Mouse (Mus musculus) forebrain, embryonic 16.5 days (tissue): ENCODE results near the gene Lrch3. TPM values are rescaled to one million over a fixed set of nuclear protein-coding genes. Genes with fewer than 3 reads are reported as not detected.

Source experiments
- ATAC-seq: fragments of 200-750 bp; cut with Nextera tagmentation; 2 replicates; pipeline ENCODE4 v1.8.0; 2017; ENCODE audit warnings: mild to moderate bottlenecking, moderate library complexity
- H3K27ac ChIP-seq: fragments of 300-500 bp; sonication (generic); 2 replicates; pipeline ENCODE4 v1.5.1; 2014; ENCODE audit warnings: low read length, control low read depth
- H3K27me3 ChIP-seq: fragments of 300-500 bp; sonication (generic); replicated peaks from 2 replicates; pipeline ENCODE4 v1.6.1; 2014; ENCODE audit warnings: low read length; ENCODE audit not compliant: control insufficient read depth, insufficient read depth
- H3K36me3 ChIP-seq: fragments of 300-500 bp; sonication (generic); 2 replicates; pipeline ENCODE4 v1.6.1; 2014; ENCODE audit not compliant: control insufficient read depth, insufficient read depth
- H3K4me1 ChIP-seq: fragments of 300-500 bp; sonication (generic); replicated peaks from 2 replicates; pipeline ENCODE4 v1.6.1; 2014; ENCODE audit warnings: low read length; ENCODE audit not compliant: control insufficient read depth, insufficient read depth
- H3K4me2 ChIP-seq: fragments of 300-500 bp; sonication (generic); 2 replicates; pipeline ENCODE4 v1.6.1; 2014; ENCODE audit warnings: mild to moderate bottlenecking, low read length, control low read depth
- H3K4me3 ChIP-seq: fragments of 300-500 bp; sonication (generic); replicated peaks from 2 replicates; pipeline ENCODE4 v1.5.1; 2014; ENCODE audit warnings: mild to moderate bottlenecking, low read length, control low read depth
- H3K9ac ChIP-seq: fragments of 300-500 bp; sonication (generic); replicated peaks from 2 replicates; pipeline ENCODE4 v1.6.1; 2014; ENCODE audit warnings: low read depth, low read length, control low read depth
- H3K9me3 ChIP-seq: fragments of 300-500 bp; sonication (generic); 2 replicates; pipeline ENCODE4 v1.6.1; 2016; ENCODE audit warnings: low read length; ENCODE audit not compliant: control insufficient read depth
- WGBS: fragments of 180-500 bp; shearing (Covaris S2); extraction: QIAGEN DNeasy Blood & Tissue Kit; methylation state at CpG from one replicate; pipeline ENCODE4 v1.1.7; 2014; 5-methylcytosine and 5-hydroxymethylcytosine counted together
- polyA plus RNA-seq: library from polyadenylated mRNA; unstranded; fragments of >200 nt; fragmentation: Nextera tagmentation; extraction: Ambion mirVana; gene quantifications from 2 replicates; pipeline ENCODE4 v1.2.1, GENCODE M21; 2015

The Lrch3 gene
- polyA plus RNA-seq, 1 experiment from 2014 or later = 44.7 TPM

DNA sequence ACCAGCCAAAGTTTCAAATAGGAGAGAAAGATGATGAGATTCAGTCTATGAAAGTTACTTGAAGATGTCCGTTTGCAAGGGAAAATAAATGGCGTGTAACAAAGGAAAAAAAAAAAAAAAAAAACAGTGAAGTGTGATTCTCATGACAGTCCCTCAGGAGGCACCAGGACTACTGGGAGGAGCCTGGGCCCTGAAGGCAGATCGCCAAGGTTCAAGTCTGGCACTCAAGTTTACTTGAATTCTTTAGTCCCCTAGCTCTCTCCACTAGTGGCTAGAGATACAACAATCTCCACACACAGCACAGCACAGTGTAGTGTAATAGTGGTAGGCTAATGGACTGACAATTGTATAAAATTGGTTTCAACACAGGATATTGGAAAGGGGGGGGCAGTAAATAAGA lies 107.5 kb downstream of the Lrch3 start:
- Histone ChIP-seq H3K27ac (no peak overlapping the region), H3K36me3 (no peaks in the 10 kb centered on the region), H3K9ac (no peak overlapping the region), H3K4me2 (no peak overlapping the region), H3K4me1 (no peaks in the 10 kb centered on the region), H3K27me3 (no peaks in the 10 kb centered on the region), H3K4me3 (no peak overlapping the region), H3K9me3 (no peaks in the 10 kb centered on the region)
- 80% methylated on average over 3 of the region's 3 CpGs for WGBS
- ATAC-seq = no peak

- no peak overlapping the region for H3K27ac ChIP-seq
- no peaks in the 10 kb centered on the region for H3K36me3 ChIP-seq
- H3K9me3 ChIP-seq = no peaks in the 10 kb centered on the region
- no peaks in the 10 kb centered on the region for H3K4me1 ChIP-seq
- no peak overlapping the region for H3K9ac ChIP-seq
- no peak overlapping the region for H3K4me2 ChIP-seq
- 0 out of 2 replicates have a peak, but pooled peaks have one; percentile 33 for ATAC-seq
- 5% methylated on average over 4 of the region's 4 CpGs for WGBS
- H3K27me3 ChIP-seq = no peaks in the 10 kb centered on the region
- no peak overlapping the region for H3K4me3 ChIP-seq
Measured at GRCm38 (mm10) chr16:33023750-33024149, 109.8 kb downstream of the Lrch3 start.

DNA sequence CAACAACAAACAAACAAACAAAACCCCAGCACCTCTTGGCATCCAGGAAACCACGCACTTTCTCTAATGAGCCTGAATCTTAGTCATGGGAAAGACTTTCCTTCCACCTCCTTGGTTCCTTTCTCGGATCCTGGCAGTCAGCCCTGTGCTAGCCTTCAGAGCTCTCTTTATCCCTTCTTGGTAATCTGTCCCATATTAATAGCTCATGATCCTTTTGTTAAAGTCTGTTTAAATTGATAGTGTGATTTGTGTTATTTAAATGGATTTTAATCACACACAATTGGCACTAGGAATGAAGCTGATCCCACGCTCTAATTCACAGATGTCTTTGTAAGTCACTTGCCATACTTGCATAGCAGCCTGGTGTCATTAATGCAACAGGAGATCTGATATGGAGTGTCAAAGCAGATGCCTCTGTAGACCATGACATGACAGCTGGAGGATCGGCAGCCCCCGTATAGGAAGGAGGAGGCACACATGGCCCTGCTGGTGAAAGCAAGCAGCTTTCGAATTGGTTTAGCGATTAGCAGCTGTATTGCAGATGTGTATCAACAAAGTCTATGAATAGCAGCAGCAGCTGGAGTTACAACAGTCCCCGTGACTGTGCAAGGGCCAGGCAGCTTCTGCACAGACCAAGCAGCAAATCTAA lies 110.7 kb downstream of the Lrch3 start:
- Histone ChIP-seq H3K4me1 (no peaks in the 10 kb centered on the region), H3K36me3 (no peaks in the 10 kb centered on the region), H3K4me3 (no peak overlapping the region), H3K9me3 (no peaks in the 10 kb centered on the region), H3K27ac (no peak overlapping the region), H3K27me3 (no peaks in the 10 kb centered on the region), H3K4me2 (no peak overlapping the region), H3K9ac (no peak overlapping the region)
- ATAC-seq = peak; percentile 61; the same call in 1 of the 2 replicates
- 41% methylated on average over 8 of the region's 8 CpGs for WGBS

DNA sequence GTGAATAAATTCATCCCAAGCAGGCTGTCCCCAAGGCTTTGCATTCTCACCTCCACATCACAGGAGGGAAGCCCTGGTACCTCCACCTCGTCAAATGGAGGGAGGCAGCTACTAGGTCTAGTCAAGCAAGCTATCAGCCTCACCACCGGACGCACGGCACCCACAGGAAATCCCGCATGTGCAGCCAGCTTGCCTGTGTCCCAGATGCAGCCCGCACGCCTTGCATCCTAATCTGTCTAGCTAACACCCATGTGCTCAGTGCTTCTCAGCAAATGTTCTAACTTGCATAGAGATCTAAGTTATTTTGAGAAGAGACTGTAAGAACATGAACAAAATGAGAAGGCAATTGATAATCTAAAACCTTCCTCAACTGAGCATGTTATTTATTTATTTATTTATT lies 112.5 kb downstream of the Lrch3 start:
- Histone ChIP-seq H3K9me3 (no peaks in the 10 kb centered on the region), H3K27ac (no peak overlapping the region), H3K4me2 (no peak overlapping the region), H3K36me3 (no peaks in the 10 kb centered on the region), H3K27me3 (no peaks in the 10 kb centered on the region), H3K9ac (no peak overlapping the region), H3K4me1 (no peaks in the 10 kb centered on the region), H3K4me3 (no peak overlapping the region)
- WGBS = 91% methylated on average over 7 of the region's 7 CpGs
- no peak for ATAC-seq

GRCm38 (mm10) chr16:33036006-33036405 lies 122.1 kb downstream of the Lrch3 start:
- Histone ChIP-seq H3K4me1 (no peaks in the 10 kb centered on the region), H3K27me3 (no peaks in the 10 kb centered on the region), H3K36me3 (no peaks in the 10 kb centered on the region), H3K27ac (no peak overlapping the region), H3K4me2 (no peak overlapping the region), H3K9ac (no peak overlapping the region), H3K4me3 (no peak overlapping the region), H3K9me3 (no peaks in the 10 kb centered on the region)
- ATAC-seq = no peak
- 83% methylated on average over 4 of the region's 4 CpGs for whole genome bisulfite sequencing

DNA sequence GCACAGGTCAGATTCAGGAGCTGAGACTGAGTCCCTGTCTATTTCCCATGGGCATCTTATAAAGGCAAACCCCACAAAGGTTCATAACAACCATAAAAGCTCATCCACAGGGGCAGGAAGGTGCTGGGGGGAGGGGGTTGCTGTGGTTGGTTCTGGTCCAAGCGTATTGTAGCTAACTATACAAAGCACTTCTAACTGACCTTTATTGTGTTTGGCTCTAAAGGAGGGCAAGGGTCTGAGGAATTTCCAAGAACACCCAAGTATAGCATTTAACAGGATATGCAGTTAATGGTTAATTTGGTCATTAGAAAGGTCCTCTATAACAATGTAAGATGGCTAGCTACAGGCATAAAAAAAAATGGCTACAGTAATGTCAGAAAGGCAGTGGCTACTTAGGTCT lies 128.8 kb downstream of the Lrch3 start:
- 88% methylated on average over 1 of the region's 1 CpGs for WGBS
- H3K4me2 ChIP-seq = no peak overlapping the region
- H3K9ac ChIP-seq = no peak overlapping the region
- no peak overlapping the region for H3K4me3 ChIP-seq
- no peaks in the 10 kb centered on the region for H3K27me3 ChIP-seq
- H3K36me3 ChIP-seq = no peaks in the 10 kb centered on the region
- no peaks in the 10 kb centered on the region for H3K4me1 ChIP-seq
- ATAC-seq = no peak
- no peaks in the 10 kb centered on the region for H3K9me3 ChIP-seq
- H3K27ac ChIP-seq = no peak overlapping the region

DNA sequence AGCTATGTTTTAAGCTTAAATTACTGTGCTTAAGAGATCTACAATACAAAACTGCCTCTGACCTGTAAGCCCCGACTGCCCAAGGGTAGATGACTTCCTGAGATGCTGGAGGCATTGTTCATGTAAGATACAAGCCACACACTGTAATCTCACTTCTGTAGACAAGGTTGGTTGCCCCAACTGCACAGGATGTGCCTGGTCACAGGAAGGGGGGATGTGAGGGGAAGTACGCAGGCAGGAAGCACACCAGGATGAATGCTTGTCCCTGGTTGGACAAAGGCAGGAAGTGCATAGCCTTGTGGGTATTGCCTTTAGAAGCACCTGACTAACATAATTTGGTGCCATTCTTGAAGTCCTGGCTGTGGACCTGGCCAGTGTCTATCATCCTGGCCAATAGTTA lies 129.4 kb downstream of the Lrch3 start:
- Histone ChIP-seq H3K4me3 (no peak overlapping the region), H3K9me3 (no peaks in the 10 kb centered on the region), H3K27me3 (no peaks in the 10 kb centered on the region), H3K9ac (no peak overlapping the region), H3K27ac (no peak overlapping the region), H3K36me3 (no peaks in the 10 kb centered on the region), H3K4me1 (no peaks in the 10 kb centered on the region), H3K4me2 (no peak overlapping the region)
- 91% methylated on average over 2 of the region's 2 CpGs for WGBS
- no peak for ATAC-seq

DNA sequence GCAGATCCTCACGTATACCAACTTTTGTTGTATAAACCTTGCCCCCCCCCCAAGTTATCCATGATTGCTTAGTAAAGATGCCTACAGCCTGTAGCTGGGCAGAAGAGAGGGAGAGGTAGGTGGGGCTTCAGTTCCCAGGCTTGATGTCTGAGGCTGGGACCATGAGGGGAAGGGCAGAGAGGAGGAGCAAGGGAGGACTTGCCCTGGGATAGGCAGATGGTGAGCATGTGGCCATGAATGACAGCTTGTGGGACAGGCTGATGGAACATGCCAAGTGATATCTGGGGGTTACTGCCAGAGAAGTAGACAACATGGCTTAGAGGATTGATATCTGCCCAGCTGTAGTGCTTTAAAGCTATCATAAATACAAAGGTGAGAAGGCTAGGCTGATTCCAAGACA lies 134.1 kb downstream of the Lrch3 start:
- Histone ChIP-seq H3K36me3 (no peaks in the 10 kb centered on the region), H3K4me3 (no peak overlapping the region), H3K9me3 (no peaks in the 10 kb centered on the region), H3K27ac (no peak overlapping the region), H3K4me2 (no peak overlapping the region), H3K9ac (no peak overlapping the region), H3K4me1 (no peaks in the 10 kb centered on the region), H3K27me3 (no peaks in the 10 kb centered on the region)
- ATAC-seq = no peak
- WGBS = 90% methylated on average over 1 of the region's 1 CpGs

DNA sequence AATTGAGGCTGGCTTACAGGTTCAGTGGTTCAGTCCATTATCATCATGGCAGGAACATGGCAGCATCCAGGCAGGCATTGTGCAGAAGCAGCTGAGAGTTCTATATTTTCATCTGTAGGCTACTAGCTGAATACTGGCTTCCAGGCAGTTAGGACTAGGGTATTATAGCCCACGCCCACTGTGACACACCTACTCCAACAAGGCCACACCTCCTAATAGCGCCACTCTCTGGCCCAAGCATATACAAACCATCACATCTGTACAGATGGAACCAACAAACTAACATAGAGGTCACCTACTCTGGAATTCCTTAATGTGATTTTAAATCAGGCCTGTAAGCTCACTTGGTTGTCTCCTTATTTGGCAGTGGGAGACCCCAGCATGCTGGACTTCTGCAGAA lies 134.8 kb downstream of the Lrch3 start:
- Histone ChIP-seq H3K4me3 (no peak overlapping the region), H3K9me3 (no peaks in the 10 kb centered on the region), H3K27ac (no peak overlapping the region), H3K4me2 (no peak overlapping the region), H3K36me3 (no peaks in the 10 kb centered on the region), H3K9ac (no peak overlapping the region), H3K4me1 (no peaks in the 10 kb centered on the region), H3K27me3 (no peaks in the 10 kb centered on the region)
- WGBS = 89% methylated on average over 2 of the region's 2 CpGs
- ATAC-seq = no peak

DNA sequence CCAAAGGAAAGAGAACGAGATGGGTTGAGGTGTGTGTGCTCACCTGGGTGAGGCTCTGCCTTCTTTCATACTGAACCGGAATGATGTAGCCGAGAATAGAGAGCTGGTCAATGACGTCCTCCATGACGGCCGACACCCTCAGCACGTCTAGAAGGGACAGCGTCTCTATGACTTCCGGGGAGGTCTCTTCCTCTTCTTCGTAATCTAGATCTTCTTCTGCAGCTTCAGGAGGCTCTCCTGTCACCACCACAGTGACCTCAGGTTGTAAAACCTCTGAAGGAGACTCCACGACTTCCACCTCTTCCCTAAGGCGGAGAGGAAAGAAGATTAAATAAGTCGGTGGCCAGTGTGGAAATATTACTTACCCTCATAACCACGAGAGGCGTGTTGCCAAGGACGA lies 135.9 kb downstream of the Lrch3 start:
- Histone ChIP-seq H3K9me3 (no peaks in the 10 kb centered on the region), H3K36me3 (no peaks in the 10 kb centered on the region), H3K4me2 (no peak overlapping the region), H3K4me1 (no peaks in the 10 kb centered on the region), H3K4me3 (no peak overlapping the region), H3K27ac (no peak overlapping the region), H3K9ac (no peak overlapping the region), H3K27me3 (no peaks in the 10 kb centered on the region)
- ATAC-seq = no peak
- 93% methylated on average over 16 of the region's 16 CpGs for WGBS
